Mouse (Mus musculus): ENCODE results near the gene Ggt6. TPM values are rescaled to one million over a fixed set of nuclear protein-coding genes. Genes with fewer than 3 reads are reported as not detected.
"Not testable (repeated sequence)": the region's sequence is repeated elsewhere in the genome, so short reads cannot be mapped to it uniquely, and the experiment has no call there.

The Ggt6 gene
- total RNA-seq, 2 experiments from 2014 or later, result 0.29 TPM; not detected in 1

DNA sequence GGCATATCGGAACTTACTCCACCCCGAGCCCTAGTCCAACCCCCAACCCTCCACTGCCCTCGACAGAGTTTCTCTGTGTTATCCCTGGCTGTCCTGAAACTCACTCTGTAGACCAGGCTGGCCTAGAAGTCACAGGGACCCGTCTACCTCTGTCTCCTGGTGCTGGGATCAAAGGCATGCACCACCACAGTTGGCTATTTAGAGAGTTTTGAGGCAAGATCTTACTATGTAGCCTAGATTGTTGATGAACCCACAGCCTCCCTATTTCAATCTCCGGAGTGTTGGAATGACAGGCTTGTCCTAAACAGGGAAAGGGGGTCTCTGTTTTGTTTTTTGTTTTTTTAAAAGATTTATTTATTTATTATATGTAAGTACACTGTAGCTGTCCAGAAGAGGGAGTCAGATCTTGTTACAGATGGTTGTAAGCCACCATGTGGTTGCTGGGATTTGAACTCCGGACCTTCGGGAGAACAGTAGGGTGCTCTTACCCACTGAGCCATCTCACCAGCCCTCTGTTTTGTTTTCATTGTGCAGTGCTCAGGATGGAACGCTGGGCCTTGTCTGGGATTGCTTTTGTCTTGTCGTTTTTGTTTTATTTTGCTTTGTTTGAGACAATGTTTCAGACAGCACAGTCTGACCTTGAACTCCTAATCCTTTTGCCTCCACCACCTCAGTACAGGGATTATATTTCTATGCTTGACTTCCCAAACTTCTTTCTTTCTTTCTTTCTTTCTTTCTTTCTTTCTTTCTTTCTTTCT, 4.8 kb upstream of the Ggt6 start:
- DNase-seq (ENCODE audit: low spot score in 2 of 2); intact Hi-C loops (cut with DNase I): not testable (repeated sequence)

DNA sequence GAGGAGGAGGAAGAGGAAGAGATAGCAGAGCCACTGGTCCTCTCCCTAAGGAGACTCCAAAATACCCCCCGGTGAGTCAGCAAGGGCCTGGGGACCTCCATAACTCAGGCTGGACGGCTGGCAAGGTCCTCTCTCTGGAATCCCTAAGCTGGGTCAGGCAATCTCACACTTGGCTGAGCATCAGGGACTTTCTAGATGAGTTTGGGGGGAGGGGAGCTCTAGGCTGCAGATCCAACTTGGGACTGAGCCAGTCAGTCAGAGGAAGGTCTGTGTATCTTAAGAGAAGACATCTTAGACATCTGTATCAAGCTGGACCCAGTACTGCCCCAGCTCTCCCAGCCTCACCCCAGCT, 344 bp downstream of the Ggt6 start:
- intact Hi-C loops (cut with DNase I), result loop anchor here (5.0 kb wide), 2 partner anchors 127 to 193 kb away; no protein-coding TSS in a partner anchor
- DNase-seq (ENCODE audit: low spot score in 2 of 2), result no peak

DNA sequence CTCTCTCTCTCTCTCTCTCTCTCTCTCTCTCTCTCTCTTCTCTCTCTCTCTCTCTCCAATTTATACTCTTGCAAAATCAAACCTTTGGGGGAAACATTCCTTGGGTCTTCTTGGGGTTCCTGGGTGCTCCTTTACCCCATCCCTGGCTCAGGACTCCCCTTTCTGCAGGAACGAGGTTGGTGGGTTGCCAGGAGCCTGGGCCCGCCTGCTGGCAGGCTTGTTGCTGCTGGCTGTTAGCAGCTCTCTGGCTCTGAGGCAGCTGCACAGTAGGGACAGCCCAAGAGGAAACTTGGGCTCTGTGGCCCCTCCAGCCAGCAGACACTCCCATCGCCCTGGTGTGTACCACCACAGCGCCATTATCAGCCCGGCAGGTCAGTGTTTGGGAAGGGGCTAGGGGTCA, 945 bp downstream of the Ggt6 start:
- DNase-seq (ENCODE audit: low spot score in 2 of 2), result no peak
- intact Hi-C loops (cut with DNase I), result loop anchor here (5.0 kb wide), 2 partner anchors 126 to 194 kb away; no protein-coding TSS in a partner anchor

DNA sequence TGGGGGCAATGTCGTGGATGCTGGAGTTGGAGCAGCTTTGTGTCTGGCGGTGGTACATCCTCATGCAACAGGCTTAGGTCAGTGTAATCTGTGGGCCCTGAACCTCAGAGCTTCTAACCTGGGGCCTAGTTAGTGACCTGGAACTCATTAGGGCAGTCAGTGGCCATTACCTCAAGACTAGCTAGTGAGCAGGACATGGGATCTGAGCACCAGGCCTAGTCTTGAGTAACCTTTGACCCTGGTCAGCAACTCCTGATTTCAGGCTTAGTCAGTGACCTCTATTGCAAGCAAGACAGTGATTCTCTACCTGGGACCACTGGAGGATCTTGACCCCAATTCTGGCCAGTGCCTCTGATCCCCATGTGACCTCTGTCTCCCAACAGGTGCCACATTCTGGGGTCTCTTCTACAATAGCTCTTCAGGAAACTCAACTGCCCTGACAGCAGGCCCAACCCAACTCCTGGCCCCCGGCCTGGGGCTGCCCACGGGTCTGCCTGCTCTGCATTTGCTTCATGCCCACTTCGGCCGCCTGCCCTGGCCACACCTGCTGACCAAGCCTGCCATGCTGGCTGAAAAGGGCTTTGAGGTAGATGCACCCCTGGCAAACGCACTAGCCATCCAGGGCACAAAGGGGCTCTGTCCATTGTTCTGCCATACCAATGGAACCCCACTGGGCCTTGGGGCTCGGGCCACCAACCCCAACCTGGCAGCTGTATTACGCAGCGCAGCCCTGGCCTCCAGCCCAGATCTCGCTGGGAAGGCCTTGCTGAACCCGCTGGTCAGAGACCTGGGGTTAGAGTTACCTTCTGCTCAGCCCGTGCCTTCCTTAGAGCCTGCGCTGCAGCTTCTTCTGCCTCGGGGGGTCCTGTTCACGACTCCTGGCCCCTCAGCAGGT, 1.7 kb downstream of the Ggt6 start:
- no peak for DNase-seq (ENCODE audit: low spot score in 2 of 2)
- intact Hi-C loops (cut with DNase I), result loop anchor here (5.0 kb wide), 2 partner anchors 125 to 195 kb away; no protein-coding TSS in a partner anchor

DNA sequence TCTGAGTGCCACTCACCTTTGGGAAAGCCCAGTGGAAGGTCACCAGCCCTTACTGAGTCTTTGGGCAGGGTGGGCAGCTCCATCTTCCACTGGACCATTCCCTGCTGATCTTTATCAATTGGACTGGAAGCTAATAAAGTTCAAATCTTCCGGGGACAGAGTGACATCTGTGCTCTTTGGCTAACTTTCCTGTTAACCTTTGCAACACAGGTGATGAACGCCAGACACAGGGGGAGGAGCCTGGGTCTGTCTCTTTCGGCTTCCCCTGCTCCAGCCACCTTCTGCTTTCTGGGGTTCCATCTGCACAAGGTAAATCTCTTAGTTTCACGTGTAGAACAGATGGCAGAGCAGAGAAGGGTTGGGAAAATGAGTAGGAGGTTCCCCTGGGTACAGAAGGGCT, 3.1 kb downstream of the Ggt6 start:
- intact Hi-C loops (cut with DNase I), result loop anchor here (5.0 kb wide), 2 partner anchors 124 to 196 kb away; no protein-coding TSS in a partner anchor

DNA sequence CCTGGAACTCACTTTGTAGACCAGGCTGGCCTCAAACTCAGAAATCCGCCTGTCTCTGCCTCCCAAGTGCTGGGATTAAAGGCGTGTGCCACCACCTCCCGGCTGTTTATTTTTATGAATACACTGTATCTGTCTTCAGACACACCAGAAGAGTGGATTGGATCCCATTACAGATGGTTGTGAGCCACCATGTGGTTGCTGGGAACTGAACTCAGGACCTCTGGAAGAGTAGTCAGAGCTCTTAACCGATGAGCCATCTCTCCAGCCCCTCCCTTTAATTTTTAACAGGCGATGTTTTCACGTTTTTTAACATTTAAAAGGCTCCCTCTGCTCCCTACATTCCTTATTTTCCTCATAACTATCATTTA, 5.3 kb downstream of the Ggt6 start:
- intact Hi-C loops (cut with DNase I), result loop anchor here (5.0 kb wide), 1 partner anchor 47 kb away; the partner anchor contains the start of gene Spns2
- DNase-seq (ENCODE audit: low spot score in 2 of 2), result not testable (repeated sequence)

More for the DNA sequence above, 3.1 kb downstream of the Ggt6 start:
- no peak for DNase-seq (ENCODE audit: low spot score in 2 of 2)

DNA sequence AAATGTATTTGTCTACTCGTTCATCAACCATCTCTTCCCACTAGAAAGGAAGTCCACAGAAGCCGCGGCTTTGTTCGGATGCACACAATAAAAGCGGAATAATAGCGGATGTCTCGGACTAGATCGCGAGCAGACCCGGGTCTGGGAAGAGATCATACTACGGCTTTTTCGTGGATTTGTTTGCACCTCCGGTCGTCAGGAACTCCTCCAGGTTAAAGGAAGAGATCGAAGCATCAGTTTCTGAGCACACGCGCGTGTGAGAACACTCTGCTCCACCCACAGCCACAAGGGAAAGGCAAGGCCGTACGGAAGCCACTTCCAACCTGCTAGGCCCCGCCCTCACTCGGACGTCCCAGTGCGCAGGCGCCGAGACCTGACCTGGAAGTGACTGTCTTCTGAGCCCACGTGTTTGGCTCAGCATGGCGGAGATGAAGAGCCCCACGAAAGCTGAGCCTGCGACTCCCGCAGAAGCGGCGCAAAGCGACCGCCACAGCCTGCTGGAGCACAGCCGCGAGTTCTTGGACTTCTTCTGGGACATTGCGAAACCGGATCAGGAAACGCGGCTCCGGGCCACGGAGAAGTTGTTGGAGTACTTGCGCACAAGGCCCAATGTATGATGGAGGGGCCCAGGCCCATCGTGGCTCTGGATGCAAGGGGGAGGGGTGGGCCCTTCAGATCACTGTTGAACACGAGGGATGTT, 5.8 kb downstream of the Ggt6 start, which contains the start of gene Mybbp1a:
Mybbp1a (plus strand) TSS at position 391 of the 700 bp plus-strand sequence.
- intact Hi-C loops (cut with DNase I), result loop anchor here (5.0 kb wide), 1 partner anchor 46 kb away; the partner anchor contains the start of gene Spns2
- peak; percentile 97 to 98 for DNase-seq (ENCODE audit: low spot score in 2 of 2)

DNA sequence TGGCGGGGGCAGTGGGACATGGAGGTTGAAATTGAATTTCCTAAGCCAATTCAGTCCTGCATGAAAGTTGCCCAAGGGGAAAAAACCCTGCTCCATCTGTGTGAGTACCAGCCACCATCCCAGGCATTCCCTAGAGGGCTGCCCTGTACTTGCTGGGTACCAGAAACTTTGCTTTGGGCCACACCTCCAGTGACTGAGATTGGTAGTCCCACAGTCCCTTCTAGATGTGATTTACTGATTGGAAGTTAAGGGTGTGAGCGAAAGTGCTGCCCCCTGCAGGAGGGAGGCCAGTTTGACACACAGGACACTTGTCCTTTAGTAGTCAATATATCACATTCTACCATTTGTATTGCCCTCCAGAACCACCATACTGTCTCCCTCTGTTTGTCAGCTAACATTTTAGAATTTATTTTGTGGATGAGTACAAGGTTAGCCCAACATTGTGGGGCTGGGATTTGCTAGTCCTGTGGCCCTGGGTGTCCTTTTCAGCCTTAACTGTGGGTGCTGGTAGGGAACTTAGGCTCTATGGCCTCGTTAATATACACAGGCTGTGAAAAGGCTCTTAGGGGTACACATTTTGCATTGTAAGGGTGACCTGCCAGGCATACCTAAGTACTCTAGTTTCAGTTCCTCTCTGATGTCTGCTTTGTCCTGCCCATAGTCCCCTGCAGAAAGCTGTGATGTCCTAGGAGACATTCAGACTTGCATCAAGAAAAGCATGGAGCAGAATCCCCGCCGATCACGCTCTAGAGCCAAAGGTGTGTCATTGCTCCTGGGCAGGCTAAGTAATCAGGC, 11.2 kb downstream of the Ggt6 start:
- intact Hi-C loops (cut with DNase I), result no loop called here
- no peak for DNase-seq (ENCODE audit: low spot score in 2 of 2)

DNA sequence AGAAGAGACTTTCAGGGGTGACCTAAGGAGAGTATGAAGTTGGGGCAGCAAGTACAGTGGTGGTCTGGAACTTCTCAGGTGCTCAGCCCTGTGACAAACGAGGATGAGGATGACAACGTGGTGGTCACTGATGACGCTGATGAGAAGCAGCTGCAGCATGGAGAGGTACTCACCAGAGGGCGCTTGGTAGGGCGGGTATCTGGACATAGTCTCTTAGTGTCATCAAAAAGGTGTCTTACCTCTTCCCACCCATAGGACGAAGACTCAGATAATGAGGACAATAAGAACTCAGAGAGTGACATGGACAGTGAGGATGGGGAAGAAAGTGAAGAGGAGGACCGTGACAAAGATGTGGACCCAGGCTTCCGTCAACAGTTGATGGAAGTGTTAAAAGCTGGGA, 12.1 kb downstream of the Ggt6 start:
- DNase-seq (ENCODE audit: low spot score in 2 of 2), result no peak
- intact Hi-C loops (cut with DNase I), result no loop called here

DNA sequence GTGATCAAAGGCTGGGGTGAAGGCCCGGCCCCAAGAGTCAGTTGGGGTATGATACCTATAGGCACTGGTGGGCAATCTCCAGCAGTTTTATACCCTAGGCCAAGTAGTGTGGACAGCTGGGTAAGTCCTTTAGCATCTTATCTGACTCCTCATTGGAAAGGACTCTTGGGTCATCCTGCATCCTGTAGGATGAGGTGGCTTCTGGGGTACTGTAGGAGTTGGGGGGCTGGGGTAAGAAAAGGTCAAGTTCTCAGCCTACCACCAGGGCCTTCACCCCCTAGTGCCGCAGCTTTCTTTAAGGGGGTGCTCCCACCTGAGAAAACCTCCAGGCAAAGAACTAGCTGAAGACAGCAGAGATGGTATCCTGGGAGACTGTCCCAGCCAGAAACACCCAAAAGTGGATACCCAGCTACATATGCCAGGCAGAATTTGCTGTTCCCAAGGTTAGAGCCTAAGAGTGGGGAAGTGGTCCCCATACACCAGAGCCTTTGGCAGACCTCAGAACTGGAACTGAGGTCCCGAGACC, 16.9 kb downstream of the Ggt6 start:
- DNase-seq (ENCODE audit: low spot score in 2 of 2), result no peak
- intact Hi-C loops (cut with DNase I), result no loop called here

DNA sequence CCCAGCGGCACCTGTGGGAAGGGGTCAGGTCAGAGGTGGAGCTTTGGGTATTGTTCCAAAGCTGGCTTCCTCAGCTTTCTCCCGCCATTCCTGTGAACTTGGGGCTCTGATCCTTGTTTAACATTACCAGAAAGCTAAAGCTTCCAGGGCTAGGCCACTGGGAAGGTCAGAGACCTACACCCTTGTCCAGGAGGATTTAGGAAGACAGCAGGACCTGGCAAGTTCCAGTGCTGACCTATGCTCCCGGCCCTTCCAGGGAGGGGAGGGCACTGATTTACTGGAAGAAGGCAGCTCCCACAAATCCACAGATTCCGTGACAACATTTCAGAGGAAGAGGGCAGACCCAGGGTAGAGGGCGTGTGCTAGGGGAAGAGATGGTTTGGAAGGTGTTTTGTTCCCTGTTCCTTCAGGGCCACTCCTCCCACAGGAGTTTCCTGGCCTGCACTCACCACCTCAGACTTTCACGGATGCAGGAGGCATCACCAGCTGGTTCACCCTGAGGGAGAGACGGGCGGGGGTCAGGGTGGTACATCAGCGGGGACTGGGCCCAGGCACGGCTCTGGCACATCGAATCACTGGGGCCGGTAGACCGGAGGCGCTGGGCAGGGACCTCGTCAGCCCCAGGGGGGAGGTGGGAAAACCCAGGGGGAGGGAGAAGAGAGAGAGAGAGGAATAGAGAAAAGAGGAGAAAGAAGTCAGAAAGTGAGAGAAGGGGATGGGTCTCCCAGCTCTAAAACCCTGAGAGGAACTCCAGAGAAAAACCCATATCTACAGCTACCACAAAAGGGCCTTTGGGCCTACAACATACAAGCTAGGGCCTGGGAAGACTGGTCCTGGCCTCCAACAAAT, 18.0 kb downstream of the Ggt6 start:
- no peak for DNase-seq (ENCODE audit: low spot score in 2 of 2)
- intact Hi-C loops (cut with DNase I), result no loop called here

DNA sequence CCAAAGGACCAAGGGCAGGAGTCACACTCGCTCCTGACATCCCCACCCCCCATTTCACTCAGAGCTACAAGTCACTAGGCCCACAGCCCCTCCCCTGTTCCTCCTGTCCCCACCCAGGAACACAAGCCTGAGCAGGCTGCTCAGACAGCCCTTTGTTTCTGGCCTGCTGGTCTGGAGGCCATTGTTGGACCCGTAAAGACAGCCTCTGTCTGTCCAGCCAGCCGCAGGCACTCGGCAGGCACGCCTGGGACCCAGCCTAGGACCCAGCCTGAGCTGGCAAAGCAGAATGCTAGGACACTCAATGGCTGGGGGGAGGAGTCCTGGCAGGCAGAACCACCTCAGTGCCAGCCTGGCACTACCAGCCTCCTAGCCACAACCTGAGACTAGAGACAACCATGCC, 20.4 kb downstream of the Ggt6 start:
- DNase-seq (ENCODE audit: low spot score in 2 of 2), result no peak
- intact Hi-C loops (cut with DNase I), result loop anchor here (5.0 kb wide), 1 partner anchor 77 kb away; no protein-coding TSS in a partner anchor

DNA sequence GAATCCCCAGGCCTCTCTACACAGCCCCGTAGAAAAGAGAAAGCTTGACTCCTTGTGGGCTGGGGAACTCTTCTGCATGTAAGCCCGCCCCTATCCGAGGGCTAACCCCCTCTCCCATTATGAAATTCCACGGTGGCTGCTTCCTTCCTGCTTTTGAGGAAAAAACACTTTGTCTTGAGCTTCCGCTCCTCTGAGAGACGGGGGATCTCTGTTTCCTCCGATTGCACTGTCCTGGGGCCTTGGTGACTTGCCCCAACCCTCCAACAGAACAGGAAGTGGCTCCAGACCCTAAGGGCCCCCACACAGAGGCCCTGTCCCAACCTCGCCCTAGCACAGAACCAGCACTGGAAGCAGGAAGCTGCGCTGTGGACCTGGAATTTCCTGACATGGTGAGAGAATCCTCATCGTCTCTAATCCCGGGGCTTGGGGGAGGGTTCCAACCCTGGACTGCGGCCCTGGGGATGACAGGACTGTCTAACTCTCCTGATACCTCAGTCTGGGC, 22.7 kb downstream of the Ggt6 start:
- DNase-seq (ENCODE audit: low spot score in 2 of 2), result no peak
- intact Hi-C loops (cut with DNase I), result loop anchor here (5.0 kb wide), 1 partner anchor 74 kb away; no protein-coding TSS in a partner anchor

DNA sequence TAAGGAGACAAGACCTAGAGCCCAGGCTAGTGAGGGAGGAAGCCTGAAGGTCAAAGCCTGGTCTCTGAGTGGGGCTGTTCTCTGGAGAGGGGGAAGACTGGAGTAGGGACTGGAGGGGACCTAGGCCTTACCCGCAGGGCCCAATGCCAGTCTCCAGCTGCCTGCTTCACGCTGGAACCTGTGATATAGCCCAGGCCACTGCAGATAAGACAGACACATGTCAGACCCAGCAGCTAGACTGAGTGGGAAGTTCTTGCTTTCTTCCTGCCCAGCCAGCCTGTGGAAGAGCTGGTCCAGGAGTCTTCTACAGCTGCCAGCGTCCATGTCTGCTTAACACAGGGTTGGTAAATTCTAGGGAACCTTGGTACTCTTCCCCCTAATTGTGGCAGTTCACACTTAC, 23.2 kb downstream of the Ggt6 start:
- intact Hi-C loops (cut with DNase I), result loop anchor here (5.0 kb wide), 1 partner anchor 74 kb away; no protein-coding TSS in a partner anchor
- no peak for DNase-seq (ENCODE audit: low spot score in 2 of 2)

DNA sequence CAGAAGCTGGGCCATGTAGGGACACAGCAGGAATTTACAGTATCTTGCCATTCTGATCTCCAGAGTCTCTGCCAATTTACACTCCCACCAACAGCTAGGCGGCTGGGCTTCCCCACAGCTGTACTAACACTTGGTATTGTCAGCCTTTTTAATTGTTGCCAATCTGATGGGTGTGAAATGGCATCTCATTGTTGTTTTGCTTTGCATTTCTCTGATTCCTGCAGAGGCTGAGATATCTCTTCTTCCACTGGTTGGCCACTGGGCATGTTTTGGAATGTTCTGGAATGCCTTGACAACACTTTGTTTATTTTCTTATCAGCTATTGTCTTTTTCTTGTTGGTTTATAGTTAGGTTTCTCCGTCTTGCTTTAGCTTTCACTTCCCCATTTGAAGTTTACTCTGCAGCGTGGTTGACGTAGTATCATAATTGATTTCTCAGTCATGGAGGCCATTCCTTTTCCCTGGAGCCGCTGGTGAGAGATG, 26.2 kb downstream of the Ggt6 start:
- DNase-seq (ENCODE audit: low spot score in 2 of 2), result no peak
- intact Hi-C loops (cut with DNase I), result no loop called here

DNA sequence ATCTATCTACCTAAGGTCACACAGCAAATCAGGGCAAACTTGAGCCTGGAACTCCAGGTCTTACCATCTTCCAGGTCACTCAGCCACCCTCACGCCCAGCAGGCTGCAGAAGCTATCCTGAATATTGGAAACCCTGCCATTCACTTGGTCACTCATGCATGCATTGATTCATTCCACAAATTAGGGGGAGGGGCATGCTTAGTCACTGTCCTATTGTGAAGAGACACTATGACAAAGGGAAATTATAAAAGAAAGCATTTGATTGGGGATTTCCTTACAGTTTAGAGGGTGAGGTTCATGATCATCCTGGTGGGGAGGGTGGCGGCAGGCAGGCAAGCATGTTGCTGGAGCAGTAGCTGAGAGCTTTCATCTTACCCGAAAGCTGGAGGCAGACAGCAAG, 29.5 kb downstream of the Ggt6 start:
- intact Hi-C loops (cut with DNase I), result no loop called here
- no peak for DNase-seq (ENCODE audit: low spot score in 2 of 2)

DNA sequence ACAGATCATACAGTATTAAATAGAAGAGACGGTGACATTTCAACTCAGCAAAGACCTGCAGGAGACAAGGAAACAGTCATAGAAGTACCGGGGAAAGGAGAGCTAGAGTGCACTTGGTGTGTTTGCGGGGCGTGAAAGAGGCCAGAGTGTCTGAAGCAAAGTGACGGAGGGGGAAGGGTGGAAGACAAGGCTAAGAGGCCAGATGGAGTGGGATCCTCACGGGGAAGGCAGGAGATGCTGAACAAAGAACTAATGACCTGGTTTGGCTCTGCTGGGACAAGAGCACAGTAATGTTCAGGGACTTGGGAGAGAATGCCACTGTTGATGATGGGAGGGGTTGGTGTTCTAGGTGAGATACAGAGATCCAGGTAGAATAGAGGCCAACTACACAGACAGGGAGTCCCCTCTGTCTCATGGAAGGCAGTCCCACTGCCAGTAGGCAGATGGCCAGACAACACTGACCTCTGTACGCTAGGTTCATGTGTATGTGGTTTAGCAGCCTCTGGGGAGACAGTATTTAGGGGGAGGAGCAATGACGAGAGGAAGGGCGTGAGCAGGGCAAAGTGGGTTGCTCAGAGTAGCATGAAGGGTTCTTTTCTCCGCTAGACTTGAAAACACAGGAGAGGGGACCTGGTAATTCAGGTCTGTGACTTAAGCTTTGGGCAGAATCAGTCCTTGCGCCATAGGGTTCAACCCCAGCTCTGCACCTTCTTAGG, 30.8 kb downstream of the Ggt6 start:
- intact Hi-C loops (cut with DNase I), result no loop called here
- DNase-seq (ENCODE audit: low spot score in 2 of 2), result no peak
